Mouse (Mus musculus) urinary bladder, adult 18-20 months (tissue): ENCODE results near the gene Prps2.
"Not testable (repeated sequence)": the region's sequence is repeated elsewhere in the genome, so short reads cannot be mapped to it uniquely, and the experiment has no call there.

Experiments
- DNase-seq, 2 experiments: peaks; one replicate each; pipeline ENCODE4 v3.0.0; 2022; ENCODE audit warnings: low spot score in 2 of 2, mixed read lengths in 2 of 2

Prps2 gene

DNA sequence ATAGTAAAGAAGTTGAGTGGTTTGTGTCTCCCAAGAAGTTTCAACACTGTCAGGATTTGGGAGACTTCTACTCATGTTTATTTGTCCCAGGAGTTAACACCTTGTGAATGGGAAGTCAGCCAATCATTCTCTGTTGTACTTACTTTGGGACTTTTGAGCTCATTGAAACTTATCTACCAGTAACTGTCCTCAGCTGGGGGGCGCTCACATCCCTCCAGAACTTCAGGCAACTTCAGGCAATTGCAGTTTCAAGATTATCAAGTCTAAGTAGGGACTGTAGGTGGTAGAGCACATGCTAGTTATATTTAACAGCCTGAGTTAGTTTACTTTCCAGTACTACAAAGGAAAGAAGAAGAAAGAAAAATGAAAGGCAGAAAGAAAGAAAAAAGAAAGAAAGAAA is 58.8 kb downstream of the Prps2 start:
- no peak for DNase-seq

DNA sequence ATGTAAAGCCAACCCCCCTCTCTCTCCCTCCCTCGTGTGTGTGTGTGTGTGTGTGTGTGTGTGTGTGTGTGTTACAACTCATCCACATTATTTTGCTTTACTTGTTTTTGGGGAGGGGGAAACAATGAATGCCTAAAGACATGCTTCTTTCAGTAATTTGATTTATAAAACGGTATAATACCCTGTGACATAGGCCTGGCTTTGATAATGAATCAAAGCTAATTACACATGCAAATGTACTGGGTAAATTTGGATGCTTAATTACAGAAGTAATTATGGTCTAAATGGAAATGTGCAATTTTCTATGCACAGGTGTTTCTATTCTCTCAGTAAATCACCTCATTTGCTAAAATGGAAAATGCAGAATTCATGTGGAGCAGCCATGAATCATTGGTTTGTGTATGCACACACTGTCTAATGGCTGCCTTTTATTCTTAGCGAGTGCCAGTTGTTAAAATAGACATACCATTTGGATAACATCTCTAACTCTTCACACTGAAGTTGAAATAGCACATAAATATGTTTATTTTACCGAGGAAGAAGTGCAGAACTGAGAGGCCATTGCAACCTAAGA is 61.2 kb downstream of the Prps2 start:
- no peak for DNase-seq

- no peak for DNase-seq
These were observed 63.6 kb downstream of the Prps2 start for GRCm38 (mm10) chrX:167318819-167319396.

- no peak for DNase-seq
These were observed 66.8 kb downstream of the Prps2 start for GRCm38 (mm10) chrX:167315766-167316165.

- DNase-seq, result no peak
These were observed 67.3 kb downstream of the Prps2 start for GRCm38 (mm10) chrX:167315093-167315726.

DNA sequence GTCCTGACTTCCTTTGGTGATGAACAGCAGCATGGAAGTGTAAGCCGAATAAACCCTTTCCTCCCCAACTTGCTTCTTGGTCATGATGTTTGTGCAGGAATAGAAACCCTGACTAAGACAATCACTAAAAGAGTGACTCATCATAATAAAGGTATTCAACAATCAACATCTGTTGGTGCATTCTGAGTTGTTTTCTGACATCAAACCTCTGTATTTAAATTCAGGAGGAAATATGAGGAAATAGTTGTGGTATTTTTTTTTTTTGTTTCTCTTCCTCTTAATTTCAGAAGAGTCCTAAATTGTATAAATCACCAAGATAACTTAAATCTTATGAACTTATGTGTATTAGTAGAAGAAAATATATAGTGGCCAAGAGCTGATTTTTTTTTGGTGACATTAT is 80.5 kb downstream of the Prps2 start:
- not testable (repeated sequence) for DNase-seq
